Mouse (Mus musculus) neural tube, embryonic 12.5 days (tissue): Measurements from ENCODE around the gene Letm1. TPM values are rescaled to one million over a fixed set of nuclear protein-coding genes. Genes with fewer than 3 reads are reported as not detected.
A peak's percentile ranks its signal among the peaks of the same experiment; 100 is the strongest.

ENCODE experiments used
- ATAC-seq: fragments of 200-750 bp; cut with Nextera tagmentation; 2 replicates; pipeline ENCODE4 v1.8.0; 2017; ENCODE audit warnings: low read depth, mild to moderate bottlenecking, moderate TSS enrichment, moderate library complexity; ENCODE audit not compliant: low FRiP score
- H3K27ac ChIP-seq: fragments of 300-500 bp; sonication (generic); 2 replicates; pipeline ENCODE4 v1.5.1; 2016
- H3K27me3 ChIP-seq: fragments of 300-500 bp; sonication (generic); replicated peaks from 2 replicates; pipeline ENCODE4 v1.6.1; 2016; ENCODE audit warnings: mild to moderate bottlenecking
- H3K36me3 ChIP-seq: fragments of 300-500 bp; sonication (generic); 2 replicates; pipeline ENCODE4 v1.6.1; 2016; ENCODE audit warnings: mild to moderate bottlenecking
- H3K4me1 ChIP-seq: fragments of 300-500 bp; sonication (generic); 2 replicates; pipeline ENCODE4 v1.6.1; 2016
- H3K4me2 ChIP-seq: fragments of 300-500 bp; sonication (generic); replicated peaks from 2 replicates; pipeline ENCODE4 v1.6.1; 2016; ENCODE audit warnings: mild to moderate bottlenecking
- H3K4me3 ChIP-seq: fragments of 300-500 bp; sonication (generic); 2 replicates; pipeline ENCODE4 v1.5.1; 2016
- H3K9ac ChIP-seq: fragments of 300-500 bp; sonication (generic); 2 replicates; pipeline ENCODE4 v1.6.1; 2016; ENCODE audit warnings: mild to moderate bottlenecking
- H3K9me3 ChIP-seq: fragments of 300-500 bp; sonication (generic); 2 replicates; pipeline ENCODE4 v1.6.1; 2016; ENCODE audit warnings: mild to moderate bottlenecking
- WGBS: fragments of 180-500 bp; shearing (Covaris S2); methylation state at CpG from one replicate; pipeline ENCODE4 v1.1.7; 2016; 5-methylcytosine and 5-hydroxymethylcytosine counted together
- polyA plus RNA-seq: library from polyadenylated mRNA; unstranded; fragments of >200 nt; fragmentation: Nextera tagmentation; extraction: Ambion mirVana; gene quantifications from 2 replicates; pipeline ENCODE4 v1.2.1, GENCODE M21; 2016

The Letm1 gene
- 57.2 and 63.6 TPM in 2 replicates for polyA plus RNA-seq

GRCm38 (mm10) chr5:33782345-33782998 is at the start of gene Letm1:
Gene Letm1 (minus strand): TSS chr5:33782817.
- H3K27me3 ChIP-seq = no peaks in the 10 kb centered on the region
- H3K9me3 ChIP-seq = no peaks in the 10 kb centered on the region
- peak within 1 kb of the TSS; percentile 85 for H3K4me3 ChIP-seq
- H3K9ac ChIP-seq = peak within 1 kb of the TSS; percentile 83
- H3K4me2 ChIP-seq = peak within 1 kb of the TSS; percentile 92
- peaks cover 23% of the 10 kb centered on the region for H3K4me1 ChIP-seq
- peaks cover 5% of the 10 kb centered on the region for H3K36me3 ChIP-seq
- H3K27ac ChIP-seq = peak within 1 kb of the TSS; percentile 62; the same call in 1 of the 2 replicates
- WGBS = under 1% methylated on average over 65 of the region's 65 CpGs
- peak; percentile 100 for ATAC-seq

GRCm38 (mm10) chr5:33830832-33831231 is 48.2 kb upstream of the Letm1 start:
- Histone ChIP-seq H3K27me3 (no peaks in the 10 kb centered on the region), H3K36me3 (peaks cover 6% of the 10 kb centered on the region; the same call in 1 of the 2 replicates), H3K4me3 (no peak overlapping the region), H3K9ac (no peak overlapping the region), H3K9me3 (no peaks in the 10 kb centered on the region), H3K27ac (no peak overlapping the region), H3K4me2 (no peak overlapping the region), H3K4me1 (peaks cover 4% of the 10 kb centered on the region)
- 82% methylated on average over 1 of the region's 1 CpGs for WGBS
- ATAC-seq = no peak

- Histone ChIP-seq H3K27ac (no peak overlapping the region), H3K4me1 (peaks cover 12% of the 10 kb centered on the region), H3K4me3 (no peak overlapping the region), H3K9ac (no peak overlapping the region), H3K27me3 (no peaks in the 10 kb centered on the region), H3K4me2 (no peak overlapping the region), H3K9me3 (no peaks in the 10 kb centered on the region), H3K36me3 (peaks cover 6% of the 10 kb centered on the region; the same call in 1 of the 2 replicates)
- no peak for ATAC-seq
- 94% methylated on average over 3 of the region's 3 CpGs for WGBS
Measured at GRCm38 (mm10) chr5:33829958-33830357, 47.3 kb upstream of the Letm1 start.

- no peaks in the 10 kb centered on the region for H3K27me3 ChIP-seq
- H3K4me2 ChIP-seq = no peak overlapping the region
- H3K27ac ChIP-seq = no peak overlapping the region
- H3K4me3 ChIP-seq = no peak overlapping the region
- peaks cover 11% of the 10 kb centered on the region; the same call in 1 of the 2 replicates for H3K36me3 ChIP-seq
- peaks cover 28% of the 10 kb centered on the region for H3K4me1 ChIP-seq
- H3K9ac ChIP-seq = no peak overlapping the region
- 88% methylated on average over 8 of the region's 8 CpGs for WGBS
- no peaks in the 10 kb centered on the region for H3K9me3 ChIP-seq
- ATAC-seq = no peak
Measured at GRCm38 (mm10) chr5:33828107-33828506, 45.5 kb upstream of the Letm1 start.

- H3K27ac ChIP-seq = no peak overlapping the region
- no peak overlapping the region; the same call in 1 of the 2 replicates for H3K4me2 ChIP-seq
- peaks cover 40% of the 10 kb centered on the region for H3K4me1 ChIP-seq
Measured at GRCm38 (mm10) chr5:33826001-33826400, 43.4 kb upstream of the Letm1 start.

GRCm38 (mm10) chr5:33822456-33822855 is 39.8 kb upstream of the Letm1 start:
- ATAC-seq = no peak
- H3K9ac ChIP-seq = peak overlapping the region; percentile 99
- WGBS = 35% methylated on average over 3 of the region's 3 CpGs

More at GRCm38 (mm10) chr5:33826001-33826400, 43.4 kb upstream of the Letm1 start:
- Histone ChIP-seq H3K36me3 (0 out of 2 replicates have a peak, but pooled peaks cover 9% of the 10 kb centered on the region), H3K4me3 (no peak overlapping the region), H3K9me3 (no peaks in the 10 kb centered on the region), H3K27me3 (no peaks in the 10 kb centered on the region), H3K9ac (no peak overlapping the region)
- no peak for ATAC-seq

GRCm38 (mm10) chr5:33821901-33822427 is 39.3 kb upstream of the Letm1 start:
- Histone ChIP-seq H3K27ac (no peak overlapping the region), H3K4me2 (peak overlapping the region; percentile 75), H3K36me3 (0 out of 2 replicates have a peak, but pooled peaks cover 4% of the 10 kb centered on the region), H3K27me3 (no peaks in the 10 kb centered on the region), H3K4me3 (peak overlapping the region; percentile 99), H3K4me1 (peaks cover 59% of the 10 kb centered on the region), H3K9ac (peak overlapping the region; percentile 99), H3K9me3 (no peaks in the 10 kb centered on the region)
- no peak for ATAC-seq
- 41% methylated on average over 2 of the region's 2 CpGs for WGBS

More at GRCm38 (mm10) chr5:33822456-33822855, 39.8 kb upstream of the Letm1 start:
- Histone ChIP-seq H3K4me1 (peaks cover 59% of the 10 kb centered on the region), H3K27ac (no peak overlapping the region), H3K4me2 (peak overlapping the region; percentile 75), H3K36me3 (0 out of 2 replicates have a peak, but pooled peaks cover 4% of the 10 kb centered on the region), H3K9me3 (no peaks in the 10 kb centered on the region), H3K4me3 (peak overlapping the region; percentile 99), H3K27me3 (no peaks in the 10 kb centered on the region)

- Histone ChIP-seq H3K36me3 (0 out of 2 replicates have a peak, but pooled peaks cover 4% of the 10 kb centered on the region), H3K4me1 (peaks cover 56% of the 10 kb centered on the region), H3K27ac (peak overlapping the region; percentile 99), H3K4me2 (peak overlapping the region; percentile 75), H3K4me3 (peak overlapping the region; percentile 99), H3K9me3 (no peaks in the 10 kb centered on the region), H3K9ac (peak overlapping the region; percentile 99), H3K27me3 (no peaks in the 10 kb centered on the region)
- WGBS = under 1% methylated on average over 114 of the region's 121 CpGs
- peak; percentile 55 for ATAC-seq
Measured at GRCm38 (mm10) chr5:33820733-33821621, 38.4 kb upstream of the Letm1 start.

- peaks cover 48% of the 10 kb centered on the region for H3K4me1 ChIP-seq
- 0 out of 2 replicates have a peak, but pooled peaks cover 4% of the 10 kb centered on the region for H3K36me3 ChIP-seq
- H3K4me3 ChIP-seq = peak within 1 kb of the TSS; percentile 99
- WGBS = under 1% methylated on average over 117 of the region's 136 CpGs
- peak; percentile 78 for ATAC-seq
- peak within 1 kb of the TSS; percentile 99 for H3K9ac ChIP-seq
- peak within 1 kb of the TSS; percentile 83 for H3K4me2 ChIP-seq
- H3K9me3 ChIP-seq = no peaks in the 10 kb centered on the region
- H3K27ac ChIP-seq = peak within 1 kb of the TSS; percentile 99
- no peaks in the 10 kb centered on the region for H3K27me3 ChIP-seq
Measured at GRCm38 (mm10) chr5:33819876-33820732, 37.5 kb upstream of the Letm1 start, which contains the start of gene Nsd2. Gene Nsd2 (plus strand): TSS chr5:33820725.

GRCm38 (mm10) chr5:33819141-33819875 is 36.7 kb upstream of the Letm1 start:
- WGBS = 14% methylated on average over 9 of the region's 9 CpGs
- no peaks in the 10 kb centered on the region for H3K9me3 ChIP-seq
- peak overlapping the region; percentile 80 for H3K9ac ChIP-seq
- H3K36me3 ChIP-seq = no peaks in the 10 kb centered on the region
- peak overlapping the region; percentile 99 for H3K4me3 ChIP-seq
- peak; percentile 33; the same call in 1 of the 2 replicates for ATAC-seq
- H3K27me3 ChIP-seq = no peaks in the 10 kb centered on the region
- H3K27ac ChIP-seq = peak overlapping the region; percentile 99
- H3K4me1 ChIP-seq = peaks cover 40% of the 10 kb centered on the region
- H3K4me2 ChIP-seq = peak overlapping the region; percentile 83
